Mouse (Mus musculus): ENCODE measurements around the gene D630003M21Rik.

Gene D630003M21Rik

GRCm38 (mm10) chr2:158228670-158229502 is at the start of gene D630003M21Rik:
Gene D630003M21Rik (minus strand): TSS chr2:158229222.
- DNase-seq (ENCODE audit: low spot score): peak; percentile 73

GRCm38 (mm10) chr2:158276878-158277277 is 47.9 kb upstream of the D630003M21Rik start:
- no peak for DNase-seq (ENCODE audit: low spot score)

DNA sequence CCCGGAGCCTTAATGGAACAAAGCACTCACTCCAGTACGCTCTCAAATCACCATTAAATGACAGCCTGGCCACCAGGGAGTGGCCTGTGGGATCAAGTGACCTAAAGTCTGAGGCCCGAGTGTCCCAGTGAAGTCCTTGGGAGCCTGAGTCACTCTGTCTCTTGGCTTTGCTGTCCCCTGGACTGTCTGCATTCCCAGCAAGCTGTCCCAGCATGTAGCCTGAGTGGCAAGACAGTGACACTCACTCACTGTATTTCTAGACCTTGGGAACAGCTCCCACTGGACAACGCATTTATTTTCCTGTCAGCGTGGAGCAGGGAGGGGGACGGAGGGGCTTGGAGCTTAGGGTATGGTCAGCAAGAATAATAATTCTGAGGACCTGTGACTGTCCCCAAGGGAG is 47.4 kb upstream of the D630003M21Rik start:
- no peak for DNase-seq (ENCODE audit: low spot score)

- no peak for DNase-seq (ENCODE audit: low spot score)
These were observed 46.8 kb upstream of the D630003M21Rik start for GRCm38 (mm10) chr2:158275811-158276210.

- no peak for DNase-seq (ENCODE audit: low spot score)
These were observed 46.3 kb upstream of the D630003M21Rik start for GRCm38 (mm10) chr2:158275349-158275748.

GRCm38 (mm10) chr2:158273646-158274045 is 44.6 kb upstream of the D630003M21Rik start:
- DNase-seq (ENCODE audit: low spot score): peak; percentile 51

GRCm38 (mm10) chr2:158270017-158270416 is 41.0 kb upstream of the D630003M21Rik start:
- no peak for DNase-seq (ENCODE audit: low spot score)

- DNase-seq (ENCODE audit: low spot score): no peak
These were observed 35.9 kb upstream of the D630003M21Rik start for GRCm38 (mm10) chr2:158264877-158265276.

GRCm38 (mm10) chr2:158259498-158259897 is 30.5 kb upstream of the D630003M21Rik start:
- DNase-seq (ENCODE audit: low spot score): no peak

DNA sequence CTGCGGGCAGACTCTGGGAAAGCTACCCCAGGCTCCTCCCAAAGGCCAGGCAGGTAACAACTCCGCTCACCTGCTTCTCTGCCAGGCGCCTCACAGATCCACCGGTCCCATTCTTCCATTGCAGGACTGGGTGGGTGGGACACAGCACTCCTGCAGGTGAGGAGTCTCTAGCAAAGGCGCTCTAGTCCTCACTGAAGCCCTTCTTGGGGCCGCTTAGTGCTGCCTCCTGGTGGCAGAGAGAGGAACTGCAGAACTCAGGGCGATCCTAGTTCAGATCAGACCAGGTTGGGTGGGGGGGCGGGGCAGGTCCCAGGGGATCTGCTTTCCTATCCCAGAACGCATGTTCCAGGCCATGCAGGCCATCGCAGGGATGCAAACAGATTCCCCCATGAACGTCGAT is 29.8 kb upstream of the D630003M21Rik start:
- peak; percentile 87 for DNase-seq (ENCODE audit: low spot score)

DNA sequence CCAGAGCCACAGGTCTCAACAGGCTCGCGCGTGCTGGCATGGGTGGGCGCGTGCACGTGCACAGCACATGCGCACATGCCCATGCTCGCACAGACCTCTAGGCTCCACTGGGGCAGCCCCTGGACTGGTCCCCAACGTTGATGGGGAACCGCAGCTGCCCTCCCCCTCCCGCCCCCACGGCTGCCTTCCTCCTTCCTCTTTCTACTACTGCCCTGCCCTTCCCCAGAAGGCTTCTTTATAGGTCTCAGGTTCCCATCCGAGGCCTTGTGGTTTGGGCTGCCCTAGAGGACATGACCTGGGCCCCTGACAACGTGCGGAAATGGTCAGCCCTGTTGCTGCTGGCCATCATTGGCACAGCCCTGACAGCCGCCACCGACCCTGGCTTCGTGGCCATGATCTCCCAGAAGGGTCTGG is 29.0 kb upstream of the D630003M21Rik start, which contains the start of gene Bpi:
Bpi (plus strand) TSS at position 90 of the 414 bp plus-strand sequence.
- no peak for DNase-seq (ENCODE audit: low spot score)

GRCm38 (mm10) chr2:158256894-158257293 is 27.9 kb upstream of the D630003M21Rik start:
- peak; percentile 64 for DNase-seq (ENCODE audit: low spot score)

GRCm38 (mm10) chr2:158253806-158254205 is 24.8 kb upstream of the D630003M21Rik start:
- no peak for DNase-seq (ENCODE audit: low spot score)

GRCm38 (mm10) chr2:158250558-158250957 is 21.5 kb upstream of the D630003M21Rik start:
- no peak for DNase-seq (ENCODE audit: low spot score)

- DNase-seq (ENCODE audit: low spot score): no peak
These were observed 19.3 kb upstream of the D630003M21Rik start for GRCm38 (mm10) chr2:158248318-158248717.

GRCm38 (mm10) chr2:158247852-158248251 is 18.8 kb upstream of the D630003M21Rik start:
- DNase-seq (ENCODE audit: low spot score): no peak

DNA sequence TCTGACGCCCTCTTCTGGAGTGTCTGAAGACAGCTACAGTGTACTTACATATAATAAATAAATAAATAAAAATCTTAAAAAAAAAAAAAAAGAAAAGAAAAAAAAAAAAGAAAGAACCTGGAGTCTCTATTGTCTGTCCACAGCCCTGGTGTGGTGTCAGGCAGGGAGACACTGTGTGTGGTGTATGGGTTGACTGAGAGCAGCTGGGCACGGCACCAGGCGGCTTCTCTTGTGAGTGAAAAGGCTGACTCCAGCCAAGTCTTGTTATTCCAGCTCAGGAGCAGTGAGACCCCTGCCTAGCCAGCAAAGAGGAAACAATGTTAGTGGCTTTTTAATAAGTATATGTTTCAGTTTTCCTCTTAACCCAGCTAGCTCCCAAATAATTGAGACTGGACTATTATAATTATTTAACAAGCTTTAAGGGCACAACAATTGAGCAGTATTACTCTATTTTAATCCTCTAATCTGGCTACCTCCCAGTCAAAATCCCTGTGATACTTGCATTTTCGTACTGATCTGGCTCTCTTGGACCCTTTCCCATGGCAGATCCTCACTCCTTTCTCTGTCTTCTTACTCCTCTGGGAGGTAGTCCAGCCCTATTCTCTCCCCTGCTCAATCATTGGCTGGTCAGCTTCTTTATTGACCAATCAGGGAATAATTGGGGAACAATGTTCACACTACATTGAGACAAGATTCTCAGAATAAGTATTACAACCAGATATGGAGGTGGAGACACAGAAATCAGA is 16.2 kb upstream of the D630003M21Rik start:
- no peak for DNase-seq (ENCODE audit: low spot score)

DNA sequence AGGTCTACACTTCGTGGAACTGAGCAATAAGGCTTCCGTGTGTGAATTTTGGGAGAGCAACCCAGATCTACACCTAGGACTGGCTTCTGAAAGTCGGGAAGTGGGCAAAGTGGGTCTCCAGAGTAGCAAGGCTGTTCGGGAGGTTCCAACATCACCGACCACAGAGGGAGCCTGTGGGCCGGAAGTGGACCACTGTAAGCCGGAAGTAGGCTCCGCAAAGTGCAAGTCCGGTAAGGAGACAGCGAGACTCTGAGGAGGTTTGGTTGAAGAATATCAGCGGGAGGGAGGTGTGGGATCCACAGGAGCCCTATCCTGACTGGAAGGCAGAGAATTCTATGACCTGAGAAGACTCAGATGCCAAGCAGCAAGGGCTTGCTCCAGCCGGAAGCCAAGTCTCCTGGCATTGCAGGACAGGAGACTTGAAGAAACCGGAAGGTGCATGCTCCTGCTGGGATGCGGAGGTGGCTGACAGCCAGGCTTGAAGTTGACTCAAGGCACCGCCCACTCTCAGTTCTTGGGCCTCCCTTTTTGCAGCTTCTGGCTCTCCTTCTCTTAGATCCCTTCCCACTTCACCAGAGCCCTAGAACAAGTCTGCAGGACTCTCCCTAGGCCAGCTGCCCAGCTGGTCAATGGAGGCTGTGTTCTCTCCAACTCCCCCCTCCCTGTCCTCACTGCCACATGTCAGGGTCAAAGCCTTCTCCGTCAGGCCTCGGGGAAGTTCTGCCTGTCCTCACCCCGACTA is 14.3 kb upstream of the D630003M21Rik start:
- DNase-seq (ENCODE audit: low spot score): no peak

- no peak for DNase-seq (ENCODE audit: low spot score)
These were observed 13.3 kb upstream of the D630003M21Rik start for GRCm38 (mm10) chr2:158242170-158242896.

DNA sequence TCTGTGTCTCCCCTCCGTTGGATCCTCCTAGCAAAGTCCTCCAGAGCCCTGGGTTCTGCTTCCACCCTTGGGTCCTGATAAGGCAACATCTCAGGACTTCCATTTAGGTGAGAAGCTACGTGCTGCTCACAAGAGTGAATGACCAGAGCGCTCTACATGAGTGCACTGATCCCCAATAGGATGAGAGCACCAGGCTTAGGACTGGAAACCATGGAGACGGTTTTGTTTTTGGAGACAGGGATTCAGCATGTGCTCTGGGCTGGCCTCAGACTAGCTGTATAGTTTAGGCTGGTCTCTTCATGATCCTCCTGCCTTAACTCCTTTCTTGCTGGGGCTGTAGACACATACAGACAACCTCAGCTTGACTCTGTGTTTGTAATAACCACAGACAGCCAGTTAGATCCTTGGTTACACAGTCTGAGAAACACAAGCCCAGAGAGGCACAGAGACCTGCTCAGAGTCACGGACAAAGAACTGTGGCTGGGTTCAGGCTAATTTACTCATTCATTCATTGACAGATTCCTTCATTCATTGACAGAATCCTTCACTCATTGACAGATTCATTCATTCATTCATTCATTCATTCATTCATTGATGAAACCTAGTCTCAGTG is 12.2 kb upstream of the D630003M21Rik start:
- DNase-seq (ENCODE audit: low spot score): no peak

GRCm38 (mm10) chr2:158238101-158238500 is 9.1 kb upstream of the D630003M21Rik start:
- DNase-seq (ENCODE audit: low spot score): no peak

All from embryo, embryonic 10.5 days (tissue).